Mouse (Mus musculus) monocyte, adult 5-6 weeks (primary cell): ENCODE data around the gene Gm3739. TPM values are rescaled to one million over a fixed set of nuclear protein-coding genes. Genes with fewer than 3 reads are reported as not detected.
"Not testable (repeated sequence)": the region's sequence is repeated elsewhere in the genome, so short reads cannot be mapped to it uniquely, and the experiment has no call there.

Experiments
- ATAC-seq: fragments of 153-309, 156-312 bp; replicated peaks from 2 replicates; pipeline ENCODE4 v1.8.0; 2017; ENCODE audit warnings: mild to moderate bottlenecking; ENCODE audit not compliant: low TSS enrichment, insufficient number of reproducible peaks, severe bottlenecking, poor library complexity, low FRiP score
- total RNA-seq: library from RNA; stranded (forward); fragments of 200-1000, 200-491, 200-594 nt; gene quantifications from 3 replicates; pipeline ENCODE4 v1.2.3, GENCODE M21; 2017

The Gm3739 gene
- not detected in 3 replicates for total RNA-seq

DNA sequence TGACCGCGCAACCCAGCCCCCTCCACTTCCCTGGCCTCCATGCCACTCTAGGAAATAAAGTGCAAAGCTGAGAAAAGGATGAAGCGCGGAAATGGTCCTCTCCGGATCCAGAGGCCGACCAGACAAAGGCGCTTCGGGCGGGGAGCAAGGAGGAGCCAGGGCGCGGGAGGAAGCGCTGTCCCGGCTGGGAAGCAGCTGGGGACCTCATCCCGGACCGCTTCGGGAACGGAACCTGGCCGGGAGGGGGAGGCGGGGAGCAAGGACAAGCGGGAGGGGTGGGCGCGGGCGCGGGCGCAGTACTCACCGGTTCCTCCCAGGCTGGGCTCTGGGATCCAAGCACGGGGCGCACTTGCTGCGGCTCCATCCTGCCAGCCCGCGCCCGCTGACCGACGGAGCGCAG lies at the start of gene Gm3739:
TSS of gene Gm3739 (minus strand) at position 389 of the 400 bp plus-strand sequence.
- not testable (repeated sequence) for ATAC-seq

DNA sequence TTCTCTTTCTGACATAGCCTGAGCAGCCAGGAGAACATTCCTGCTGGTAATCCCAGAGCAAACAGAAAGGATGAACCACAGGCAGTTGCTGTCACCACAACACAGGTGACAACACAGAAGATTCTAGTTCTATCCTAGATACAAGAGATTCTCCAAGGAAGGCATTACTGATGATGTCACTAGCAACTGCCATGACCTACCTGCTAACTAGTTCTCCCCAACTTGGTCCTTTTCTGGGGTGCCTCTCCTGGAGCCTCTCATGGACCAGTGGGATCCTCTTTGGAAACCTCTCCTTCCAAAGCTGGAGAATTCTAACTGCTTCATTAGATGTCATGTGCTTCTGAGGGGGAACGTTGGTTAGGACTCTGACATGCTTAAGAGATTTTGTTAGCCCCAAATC lies 17.4 kb upstream of the Gm3739 start, which contains the start of gene Gm5797:
TSS of gene Gm5797 (minus strand) at position 101 of the 400 bp plus-strand sequence.
- not testable (repeated sequence) for ATAC-seq

DNA sequence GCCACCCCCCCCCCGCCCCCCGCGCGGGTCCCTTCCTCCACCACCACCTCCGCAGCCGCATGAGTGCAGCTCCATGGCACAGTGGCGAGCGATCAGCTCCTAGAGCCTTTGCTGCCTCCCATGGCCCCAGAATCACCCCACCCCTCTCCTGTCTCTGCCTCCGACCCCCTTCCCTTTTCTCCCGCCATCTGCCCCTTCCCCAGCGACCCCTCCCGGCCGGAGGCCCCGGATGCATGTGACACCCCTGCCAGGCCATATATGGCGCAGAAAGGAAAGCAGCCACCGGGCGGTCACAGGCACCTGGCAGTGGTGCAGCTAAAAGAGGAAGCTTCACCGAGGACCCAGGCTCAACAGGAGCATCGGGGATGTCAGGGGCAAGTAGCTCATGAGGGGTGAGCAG lies 244 bp upstream of the Gm3739 start:
- not testable (repeated sequence) for ATAC-seq

DNA sequence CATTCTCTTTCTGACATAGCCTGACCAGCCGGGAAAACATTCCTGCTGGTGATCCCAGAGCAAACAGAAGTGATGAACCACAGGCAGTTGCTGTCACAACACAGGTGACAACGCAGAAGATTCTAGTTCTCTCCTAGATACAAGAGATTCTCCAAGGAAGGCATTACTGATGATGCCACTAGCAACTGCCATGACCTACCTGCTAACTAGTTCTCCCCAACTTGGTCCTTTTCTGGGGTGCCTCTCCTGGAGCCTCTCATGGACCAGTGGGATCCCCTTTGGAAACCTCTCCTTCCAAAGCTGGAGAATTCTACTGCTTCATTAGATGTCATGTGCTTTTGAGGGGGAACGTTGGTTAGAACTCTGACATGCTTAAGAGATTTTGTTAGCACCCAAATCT lies 50.2 kb downstream of the Gm3739 start, which contains the start of gene Gm3727:
TSS of gene Gm3727 (minus strand) at position 101 of the 400 bp plus-strand sequence.
- ATAC-seq = not testable (repeated sequence)

Other genes with a start within 250 kb of the Gm3739 start
- 0.96 TPM in 1 of 3 replicates, not detected in the others for gene Gm3696, start 214.4 kb downstream of the Gm3739 start, total RNA-seq
- gene Gm6676, start 189.6 kb downstream of the Gm3739 start, total RNA-seq = not detected in 3 replicates
- not detected in 3 replicates for gene Gm3512, start 140.5 kb downstream of the Gm3739 start, total RNA-seq
- gene Gm16434, start 120.5 kb downstream of the Gm3739 start, total RNA-seq = not detected in 3 replicates
- gene Gm3727, start 50.3 kb downstream of the Gm3739 start, total RNA-seq = not detected in 3 replicates
- gene Gm5797, start 17.3 kb upstream of the Gm3739 start, total RNA-seq = not detected in 3 replicates
- not detected in 3 replicates for gene Gm8374, start 50.1 kb upstream of the Gm3739 start, total RNA-seq
- not detected in 3 replicates for gene Gm3755, start 135.9 kb upstream of the Gm3739 start, total RNA-seq
- gene Gm3752, start 168.7 kb upstream of the Gm3739 start, total RNA-seq = not detected in 3 replicates